Mouse (Mus musculus) ovary, postnatal 10 days (tissue): ENCODE data around the gene Naa11.

Experiments used
- DNase-seq: peaks from one replicate; pipeline ENCODE4 v3.0.0; 2022; ENCODE audit warnings: low spot score

Naa11 gene

DNA sequence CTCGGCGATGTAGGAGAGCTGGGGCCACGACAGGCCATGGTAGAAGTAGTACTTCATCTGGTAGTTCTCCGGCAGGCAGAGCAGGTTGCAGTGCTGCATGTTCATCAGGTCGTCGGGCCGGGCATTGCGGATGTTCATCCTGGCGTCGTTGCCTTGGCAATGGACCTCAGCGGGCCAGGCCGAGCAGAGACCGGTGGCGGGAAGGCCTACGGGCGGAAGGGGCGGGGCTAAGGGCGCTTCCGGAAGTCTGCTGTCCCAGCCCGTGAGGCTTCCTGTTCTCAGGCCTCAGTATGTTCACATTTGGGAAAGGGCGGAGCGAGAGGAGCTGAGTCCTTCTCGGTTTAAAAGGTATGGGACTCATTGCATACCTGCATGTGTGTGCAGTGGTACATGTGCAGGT is at the start of gene Naa11:
Naa11 (minus strand) TSS at position 220 of the 400 bp plus-strand sequence.
- DNase-seq: no peak

DNA sequence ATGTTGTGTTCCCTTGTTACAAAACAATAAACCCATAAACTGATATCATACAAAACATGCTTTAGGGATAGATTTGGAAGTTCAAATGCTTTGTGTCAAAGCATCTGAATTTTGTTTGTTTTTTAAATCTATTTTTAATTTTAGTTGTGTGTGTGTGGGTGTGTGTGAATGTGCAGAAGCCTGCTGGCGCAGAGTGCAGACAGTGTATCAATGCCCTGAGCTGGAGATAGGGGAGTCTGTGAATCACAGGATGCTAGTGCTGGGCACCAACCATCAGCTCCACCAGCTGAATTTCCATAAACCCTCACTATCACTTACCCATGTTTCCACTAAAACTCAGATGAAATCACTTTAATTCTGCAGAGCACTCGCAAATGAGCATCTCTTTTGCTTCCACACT is 40.3 kb upstream of the Naa11 start:
- no peak for DNase-seq

DNA sequence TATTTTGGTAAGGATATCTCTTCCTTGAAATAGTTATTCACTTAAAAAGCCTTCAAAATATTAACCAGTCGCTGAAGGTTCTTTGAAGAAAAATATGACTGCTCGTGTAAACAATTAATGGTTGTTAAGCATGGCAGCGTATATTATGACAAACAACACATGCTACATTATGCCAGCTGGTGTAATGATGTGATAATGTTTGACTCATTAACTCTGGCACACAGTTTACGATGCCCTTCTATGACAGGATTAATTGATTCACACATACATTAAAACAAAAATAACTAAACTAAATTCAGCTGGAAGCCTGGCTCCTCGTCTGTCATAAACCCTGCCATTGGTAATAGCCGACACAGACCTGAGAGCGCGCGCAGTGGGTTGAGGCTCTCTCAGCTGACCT is 37.8 kb upstream of the Naa11 start:
- no peak for DNase-seq

DNA sequence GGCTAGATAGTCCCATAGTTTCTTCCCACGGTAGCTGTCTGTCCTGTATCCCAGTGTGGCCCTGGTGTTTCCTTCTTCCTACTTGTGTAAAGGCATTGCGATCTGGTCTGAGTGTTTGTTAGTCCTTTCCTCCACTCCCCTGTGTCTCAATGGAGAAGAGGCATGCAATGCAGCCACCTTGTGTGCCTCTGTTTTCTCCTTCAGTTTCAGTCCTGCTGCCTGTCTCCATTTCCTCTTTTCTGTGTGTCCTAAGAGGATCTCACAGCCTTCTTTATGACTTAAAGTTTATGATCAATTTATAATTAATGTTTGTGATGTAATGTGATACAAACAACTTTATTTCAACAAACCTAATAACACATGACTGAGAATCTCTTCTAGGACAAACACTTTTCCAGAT is 29.5 kb upstream of the Naa11 start:
- DNase-seq: no peak

DNA sequence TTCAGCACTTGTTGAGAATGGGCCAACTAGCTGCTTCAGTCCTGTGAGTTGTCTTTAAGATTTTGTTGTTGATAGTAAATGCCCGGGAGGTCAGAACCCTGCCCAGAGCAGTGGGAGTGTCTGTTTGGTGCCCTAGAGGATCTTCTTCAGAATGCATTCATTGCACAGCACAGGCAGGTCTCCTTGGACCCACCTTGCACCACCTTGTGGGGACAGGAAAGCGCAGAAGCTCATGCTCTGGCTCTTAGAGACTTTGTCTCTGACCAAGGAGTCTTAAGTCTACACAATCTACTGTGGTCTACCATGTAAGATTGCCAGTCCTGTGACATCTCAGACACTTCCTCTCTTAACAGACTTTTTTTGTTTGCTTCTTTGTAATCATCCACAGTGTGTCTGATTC is 25.0 kb upstream of the Naa11 start:
- no peak for DNase-seq

DNA sequence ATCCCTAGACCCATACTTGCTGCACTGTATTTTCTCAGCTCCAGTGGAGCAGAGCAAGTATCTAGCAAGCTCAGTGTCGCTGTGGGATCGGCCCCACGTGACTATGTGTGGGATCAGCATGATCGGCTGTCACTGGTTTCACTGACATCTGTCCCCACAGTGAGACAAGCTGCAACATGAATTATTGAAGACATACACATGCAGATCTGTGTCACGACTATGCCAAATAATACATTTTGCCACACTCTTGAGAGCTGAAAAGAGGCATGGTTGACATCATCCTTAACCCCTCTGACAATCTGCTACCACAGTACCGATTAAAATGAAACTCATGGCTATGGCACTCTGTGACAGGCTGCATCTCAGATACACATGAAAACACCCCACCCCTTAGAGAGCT is 23.7 kb upstream of the Naa11 start:
- DNase-seq: no peak

DNA sequence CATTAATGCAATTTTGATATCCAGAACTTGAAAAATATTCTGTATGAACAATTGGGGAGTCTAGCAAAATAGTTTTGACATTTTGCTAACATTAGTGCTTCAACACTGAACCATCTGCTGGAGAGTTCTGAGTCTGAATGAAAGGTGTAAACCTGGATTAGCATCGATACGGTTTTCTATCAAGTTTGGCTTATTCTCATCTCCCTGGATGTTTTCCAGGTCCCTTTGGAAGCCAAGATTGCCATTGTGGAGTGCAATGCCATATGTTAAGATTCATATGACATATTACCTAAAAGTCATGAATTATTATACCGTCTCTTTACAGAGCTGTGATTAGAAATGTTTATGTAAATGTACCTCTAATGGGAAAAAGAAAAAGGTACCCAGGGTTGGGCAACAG is 21.5 kb upstream of the Naa11 start:
- DNase-seq: no peak

DNA sequence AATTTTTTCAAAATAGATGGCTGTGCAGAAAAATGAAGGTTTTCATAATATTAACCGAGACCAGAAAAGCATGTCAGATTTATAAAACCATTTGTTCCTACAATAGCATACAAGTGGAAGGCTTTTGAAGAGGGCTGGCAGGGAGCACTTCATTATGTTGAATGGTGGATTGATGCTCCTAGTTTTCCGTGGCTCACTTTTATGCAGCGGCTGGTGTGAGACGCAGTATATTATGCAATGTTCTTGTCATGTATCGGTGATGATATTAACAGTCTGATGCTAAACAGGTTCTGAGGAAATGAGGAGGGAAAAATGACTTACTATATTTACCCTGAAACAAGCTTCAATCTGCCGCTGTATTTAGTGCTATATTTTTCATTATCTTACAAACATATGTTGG is 18.0 kb upstream of the Naa11 start:
- DNase-seq: no peak

DNA sequence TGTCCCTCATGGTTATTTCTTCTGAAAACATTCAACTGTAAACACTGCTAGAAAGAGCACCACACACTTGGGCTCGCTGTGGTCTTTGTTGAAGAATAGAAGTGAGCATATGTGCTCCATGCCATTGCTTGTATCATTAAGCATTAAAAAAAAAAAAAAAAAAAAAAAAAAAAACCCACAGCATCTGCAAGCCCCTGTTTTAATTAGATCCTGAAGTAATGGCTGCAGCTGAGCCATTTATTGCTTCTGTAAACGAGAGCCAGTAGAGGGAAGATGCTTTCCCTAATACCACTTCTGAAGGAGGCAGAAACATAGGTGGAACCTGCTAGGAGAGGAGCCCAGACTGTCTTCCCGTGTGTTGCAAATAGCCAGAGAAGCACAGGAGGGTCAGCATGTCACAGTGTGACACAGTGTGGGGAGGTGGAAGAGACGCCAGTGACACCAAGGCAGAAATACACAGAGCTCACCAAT is 17.1 kb upstream of the Naa11 start:
- no peak for DNase-seq

DNA sequence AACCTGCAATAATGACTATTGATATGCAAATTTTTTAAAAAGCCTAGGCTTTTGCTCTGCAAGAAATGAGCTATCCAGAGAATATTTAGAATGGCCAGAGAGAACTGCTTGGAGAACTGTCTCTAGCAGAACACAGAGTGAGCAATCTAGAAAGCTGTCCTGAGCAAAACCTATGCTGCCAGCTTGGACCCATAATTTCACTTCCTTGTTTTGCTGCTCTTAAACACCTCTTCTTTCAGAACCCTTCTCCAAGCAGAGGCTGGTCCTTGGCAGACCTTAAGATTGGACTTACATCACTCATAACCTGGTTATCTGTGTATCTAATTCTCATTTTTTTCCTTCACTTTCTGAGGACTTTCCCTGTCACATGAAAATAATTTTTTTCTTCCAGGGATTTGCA is 8.9 kb upstream of the Naa11 start:
- DNase-seq: no peak

DNA sequence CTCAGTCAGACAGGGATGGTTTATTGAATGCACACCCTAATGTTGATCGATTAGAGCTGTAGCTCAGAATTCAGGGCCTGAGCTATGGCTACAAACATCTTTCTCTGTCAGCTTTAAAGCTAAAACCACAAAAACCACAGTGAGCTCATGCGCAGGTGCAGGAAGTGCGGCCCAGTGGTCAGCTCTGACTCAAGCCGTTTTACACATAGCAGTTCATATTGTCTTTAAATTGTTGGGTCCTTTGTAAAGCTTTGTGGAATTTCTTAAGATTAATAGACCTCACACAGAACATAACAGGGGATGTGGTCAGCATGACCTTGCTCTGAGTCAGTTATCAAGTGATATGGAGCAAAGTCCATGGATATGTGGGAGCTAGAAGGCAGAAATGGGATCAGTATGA is 5.4 kb upstream of the Naa11 start:
- no peak for DNase-seq

DNA sequence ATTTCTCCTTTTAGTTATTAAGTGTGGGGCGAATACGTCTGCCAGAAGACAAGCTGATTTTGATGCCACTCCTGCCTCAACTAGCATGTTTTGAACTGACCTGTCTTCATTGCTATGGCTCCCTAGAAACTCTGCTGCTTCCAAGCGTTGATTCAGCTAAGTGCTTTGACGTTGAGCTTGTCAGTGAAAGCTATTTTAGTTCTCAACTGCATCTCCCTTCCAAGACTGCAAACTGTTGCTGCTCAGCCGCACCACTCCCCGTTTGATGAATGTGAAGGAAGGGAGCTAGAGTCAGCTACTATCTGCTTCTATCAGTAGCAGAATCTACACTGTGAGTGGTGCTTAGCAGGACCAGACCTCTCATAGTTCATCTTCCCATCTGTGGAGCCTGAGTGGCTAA is 4.6 kb downstream of the Naa11 start:
- DNase-seq: no peak

DNA sequence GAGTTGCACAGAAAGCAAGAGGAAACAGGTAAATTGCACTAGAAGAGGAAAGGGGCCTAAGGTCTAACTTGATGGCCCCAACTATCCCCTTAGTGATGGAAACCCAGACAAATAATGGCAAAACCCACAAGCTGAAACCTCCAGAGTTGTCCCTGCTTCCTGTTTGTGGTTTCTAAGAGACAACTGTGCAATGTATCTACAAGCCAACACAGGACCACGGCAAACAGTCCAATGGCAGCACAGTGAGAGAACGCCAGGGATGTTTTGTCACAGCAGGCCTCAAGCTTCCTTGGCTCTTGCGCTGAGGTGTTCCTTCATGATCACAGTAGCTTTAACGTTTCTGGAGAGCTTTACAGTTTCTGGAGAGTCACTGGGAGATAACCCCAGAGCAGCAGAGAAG is 7.8 kb downstream of the Naa11 start:
- no peak for DNase-seq

DNA sequence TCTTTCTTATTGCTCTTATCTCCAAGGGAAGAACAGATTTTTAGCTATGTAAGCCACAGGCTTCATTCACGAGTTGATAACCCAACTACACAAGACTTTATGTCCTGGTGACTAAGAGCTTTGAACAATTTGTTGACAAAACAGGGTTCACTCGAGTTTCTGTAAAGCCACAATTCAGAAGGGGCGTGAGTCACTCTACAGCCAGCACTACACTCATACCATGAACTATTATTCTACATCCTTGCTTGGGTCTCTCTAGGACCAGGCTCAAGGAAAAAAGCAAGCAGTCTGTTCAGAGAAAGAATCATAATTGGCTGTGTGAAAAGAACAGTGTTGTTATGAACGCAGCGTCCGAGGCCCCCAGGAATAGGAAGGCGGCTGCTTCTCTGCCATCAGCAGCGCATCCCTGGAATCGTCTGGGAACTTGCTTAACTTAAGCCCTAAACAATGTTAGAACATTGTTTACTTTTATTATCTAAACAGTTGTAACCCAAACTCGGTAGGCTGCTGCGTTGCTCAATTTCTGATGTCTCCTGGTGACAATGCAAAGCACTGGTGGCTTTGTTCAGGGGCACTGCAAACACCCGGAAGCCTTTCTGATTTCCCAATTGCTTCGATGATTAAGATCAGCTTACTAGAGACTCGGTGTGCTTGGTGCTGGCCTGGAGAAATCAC is 9.5 kb downstream of the Naa11 start:
- DNase-seq: no peak

DNA sequence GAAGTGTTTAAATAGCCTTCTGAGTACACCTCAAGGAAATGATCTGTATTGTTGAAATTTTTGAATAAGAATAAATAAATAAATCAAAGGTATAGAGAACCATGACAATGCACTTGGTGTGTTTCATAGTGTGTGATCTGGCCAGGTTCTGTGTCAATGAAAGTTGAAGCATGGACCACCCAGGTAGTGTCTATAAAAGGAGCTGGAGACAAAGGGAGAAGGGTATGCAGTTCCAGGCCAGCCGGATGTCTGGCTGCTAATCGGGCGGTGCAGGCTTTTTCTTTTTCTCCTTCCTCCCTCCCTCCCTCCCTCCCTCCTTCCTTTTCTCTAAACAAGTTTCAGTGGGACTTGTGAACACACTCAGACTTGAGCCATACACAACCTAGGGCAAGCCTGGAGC is 12.2 kb downstream of the Naa11 start:
- DNase-seq: no peak

DNA sequence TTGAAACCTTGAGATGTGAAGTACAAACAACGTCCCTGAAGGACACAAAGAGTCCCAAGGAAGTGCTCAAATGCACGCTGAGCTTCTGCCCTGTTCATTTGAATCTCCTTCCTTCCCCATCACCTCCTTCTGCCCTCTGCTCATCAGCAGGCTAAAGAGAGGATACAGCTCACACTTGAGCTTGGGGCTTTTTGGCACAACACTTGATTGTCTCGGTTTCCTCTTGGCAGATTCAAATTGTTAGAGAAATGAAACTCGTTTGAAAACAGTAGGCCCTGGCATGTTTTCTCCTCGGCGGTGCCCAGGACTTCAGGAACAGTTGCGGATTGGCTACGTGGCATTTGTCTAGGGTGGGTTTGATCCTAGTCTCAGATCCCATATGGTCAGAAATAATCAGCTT is 27.4 kb downstream of the Naa11 start:
- DNase-seq: no peak

DNA sequence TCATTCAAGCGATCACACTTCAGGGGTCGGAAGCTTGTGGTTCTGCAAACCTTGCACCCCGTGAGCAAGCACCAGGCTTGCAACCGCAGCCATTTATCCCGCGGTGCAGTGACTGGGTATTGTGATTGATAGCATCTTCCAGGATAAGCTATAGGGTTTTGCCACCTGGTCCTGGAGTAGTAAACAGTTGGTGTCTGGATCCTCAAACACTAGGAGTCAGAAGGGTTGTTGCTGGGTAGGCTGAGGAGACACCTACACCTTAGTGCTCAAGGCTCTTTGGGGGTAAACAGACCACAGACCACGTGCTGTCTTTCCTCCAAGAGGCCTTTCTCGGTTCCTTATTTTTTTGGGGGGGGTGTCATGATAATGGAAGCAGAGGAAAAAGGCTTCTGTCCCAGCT is 27.9 kb downstream of the Naa11 start:
- no peak for DNase-seq

DNA sequence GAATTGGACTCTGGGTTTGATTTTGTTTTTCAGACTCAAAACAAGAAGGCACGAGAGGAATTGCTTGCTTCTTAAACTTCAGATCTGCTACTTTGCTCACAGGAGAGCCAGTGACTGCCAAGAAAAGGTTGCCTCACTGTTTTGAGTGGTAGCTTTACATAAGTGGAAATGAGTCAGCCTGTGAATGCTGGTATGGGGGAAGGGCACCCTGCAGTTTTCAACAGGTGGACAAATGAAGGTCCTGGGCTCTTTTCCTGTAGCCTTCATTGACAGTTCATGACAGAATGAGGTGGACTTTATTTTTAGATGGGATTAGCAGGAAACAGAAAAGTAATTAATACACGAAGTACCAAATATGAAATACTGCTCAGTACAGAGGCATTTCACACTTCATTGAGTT is 29.6 kb downstream of the Naa11 start:
- no peak for DNase-seq

DNA sequence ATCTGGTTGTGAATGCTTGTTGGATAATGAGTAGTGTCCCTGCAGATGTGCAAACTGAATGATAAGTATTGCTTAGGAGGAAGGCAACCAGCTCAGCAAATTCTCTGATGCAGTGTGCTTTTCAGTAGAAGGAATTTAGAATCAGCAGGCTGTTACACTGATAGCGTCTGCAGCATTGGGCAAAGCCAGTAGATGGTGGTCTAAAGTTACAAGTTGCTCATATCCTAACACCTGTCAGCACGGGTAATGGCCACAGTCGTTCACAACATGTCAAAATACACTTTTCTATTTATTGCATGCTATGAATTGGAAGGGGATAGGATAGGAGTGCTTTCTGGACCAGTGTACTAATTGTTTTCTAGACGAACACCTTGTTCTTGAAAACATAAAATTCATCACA is 33.1 kb downstream of the Naa11 start:
- no peak for DNase-seq

DNA sequence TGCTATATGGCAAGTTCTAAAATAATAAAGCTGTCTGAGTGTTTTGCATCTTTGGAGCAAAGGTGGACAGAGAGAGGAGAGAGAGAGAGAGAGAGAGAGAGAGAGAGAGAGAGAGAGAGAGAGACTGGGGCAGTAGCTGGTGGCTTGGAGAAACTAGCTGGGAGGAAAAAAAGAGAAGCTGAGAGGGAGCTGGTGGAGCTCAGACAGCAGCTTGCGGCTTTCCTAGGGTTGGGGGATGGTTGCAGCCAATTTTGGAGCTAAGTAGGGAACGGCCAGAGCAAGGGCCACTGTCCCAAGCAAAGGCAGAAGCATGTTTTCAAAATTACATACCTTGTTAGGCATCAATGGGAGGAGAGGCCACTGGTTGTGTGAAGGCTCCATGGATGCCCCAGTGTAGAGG is 36.0 kb downstream of the Naa11 start:
- no peak for DNase-seq

DNA sequence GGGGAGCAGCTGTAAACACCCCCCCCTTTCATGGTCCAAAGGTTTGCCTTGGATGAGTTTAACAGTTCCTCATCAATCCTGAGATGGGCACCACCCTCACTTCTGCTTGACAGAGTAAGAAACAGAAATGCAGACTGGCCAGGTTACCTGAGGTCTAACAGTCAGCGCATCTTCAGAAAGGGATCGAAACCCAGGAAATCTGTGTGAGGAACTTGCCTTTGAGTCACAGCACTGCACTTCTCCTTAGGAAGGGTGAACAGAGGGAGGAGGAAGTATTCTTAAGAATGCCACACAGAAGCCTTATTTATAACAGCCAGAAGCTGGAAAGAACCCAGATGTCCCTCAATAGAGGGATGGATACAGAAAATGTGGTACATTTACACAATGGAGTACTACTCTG is 37.0 kb downstream of the Naa11 start:
- no peak for DNase-seq

DNA sequence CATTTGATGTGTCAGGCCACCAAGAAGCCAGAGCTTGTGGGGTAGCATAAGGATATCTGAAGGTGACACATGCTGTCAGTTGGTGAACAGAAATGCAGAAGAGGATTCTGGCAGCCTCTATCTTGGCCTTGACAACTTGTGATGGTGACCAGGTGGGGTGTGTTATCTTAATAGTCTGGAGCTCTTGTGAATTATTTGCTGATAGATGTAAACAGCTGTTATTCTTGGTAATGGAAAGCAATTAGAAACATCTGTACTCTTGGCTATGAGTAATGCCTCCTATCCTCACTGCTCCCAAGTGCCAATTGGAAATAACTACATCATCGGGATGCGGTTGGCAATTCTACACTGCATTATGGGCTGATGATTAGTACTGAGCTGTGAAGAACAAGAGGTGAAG is 43.4 kb downstream of the Naa11 start:
- no peak for DNase-seq

DNA sequence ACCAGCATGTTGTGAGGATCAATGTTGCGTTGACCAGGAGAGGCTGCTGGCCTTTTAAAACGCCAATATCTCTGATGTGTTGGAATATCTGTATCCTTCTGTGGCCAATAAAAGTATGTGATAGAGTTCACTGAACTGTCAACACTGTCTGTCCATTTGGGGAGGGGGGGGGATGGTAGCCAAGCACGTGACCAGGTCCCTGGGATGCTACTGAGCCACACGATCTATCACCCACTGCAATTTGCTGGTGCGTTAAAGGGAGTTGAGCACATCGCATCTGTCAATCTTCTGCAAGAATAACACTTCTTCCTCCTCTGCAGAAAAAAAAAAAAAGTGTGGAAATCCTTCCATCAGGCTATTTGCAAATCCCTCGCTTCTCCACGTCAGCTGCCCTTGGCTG is 43.9 kb downstream of the Naa11 start:
- no peak for DNase-seq

DNA sequence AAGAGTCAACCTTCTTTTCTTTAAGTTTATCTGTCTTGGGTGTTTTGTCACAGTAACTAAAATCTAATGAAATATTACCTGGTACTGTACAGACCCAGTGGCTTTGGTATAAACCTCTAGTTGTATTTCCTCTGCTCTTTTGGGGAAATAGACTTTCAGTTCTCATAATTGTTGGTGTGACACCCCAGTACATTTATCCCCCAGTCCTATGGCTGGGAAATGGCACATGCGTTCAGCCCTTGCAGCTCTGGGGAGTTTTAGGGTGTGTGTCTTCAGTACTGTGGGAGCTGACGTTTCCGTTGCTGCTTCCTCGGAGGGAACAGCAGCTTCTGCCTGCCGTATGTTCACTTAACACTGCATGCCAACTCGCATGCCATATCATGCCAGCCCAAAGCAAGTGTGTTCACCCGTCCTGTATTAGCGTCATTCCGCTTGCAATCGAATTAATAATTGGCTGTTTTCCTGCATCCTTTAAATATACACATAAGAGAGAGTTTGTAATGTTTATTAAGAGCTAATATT is 46.4 kb downstream of the Naa11 start:
- DNase-seq: no peak

DNA sequence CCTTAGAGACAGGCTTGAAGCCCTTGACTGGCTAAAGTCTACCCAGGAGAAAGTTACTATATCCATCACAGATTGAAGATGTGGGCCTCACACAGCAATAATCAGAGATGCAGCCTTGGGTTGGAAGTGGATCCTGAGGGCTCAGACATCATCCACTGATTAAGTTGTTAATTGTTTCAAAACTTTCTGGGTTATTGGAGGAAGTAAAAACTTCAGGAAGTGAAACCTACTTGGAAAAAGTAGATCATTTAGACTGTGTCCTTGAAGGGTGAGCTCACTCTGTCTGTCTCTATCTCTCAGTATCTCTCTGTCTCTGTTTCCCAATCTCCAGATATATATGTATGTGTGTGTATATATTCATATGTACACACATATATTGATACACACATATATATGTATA is 47.0 kb downstream of the Naa11 start:
- no peak for DNase-seq
